Mouse (Mus musculus): ENCODE results near the gene Sgms1. TPM values are rescaled to one million over a fixed set of nuclear protein-coding genes. Genes with fewer than 3 reads are reported as not detected.

Sgms1 gene
- total RNA-seq, 2 experiments from 2014 or later: 55.6 to 56.4 TPM

DNA sequence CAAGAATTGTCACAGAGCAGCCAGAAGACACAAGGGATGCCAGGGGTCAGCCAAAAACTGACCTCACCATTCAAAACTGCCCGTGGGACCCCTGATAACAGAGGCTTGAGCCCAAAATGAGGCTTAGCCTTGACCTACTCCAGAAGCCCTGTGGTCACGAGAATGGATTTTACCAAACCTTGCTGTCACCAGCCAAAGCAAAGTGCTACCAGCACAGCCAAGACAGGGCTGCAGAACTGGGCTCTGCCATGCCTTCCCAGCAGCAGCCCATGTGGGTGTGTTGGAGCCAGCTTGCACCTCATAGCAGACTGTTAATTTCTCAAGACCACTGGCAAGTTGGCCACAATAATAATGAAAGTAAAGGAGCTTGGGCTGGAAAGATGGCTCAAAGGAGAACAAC, 168.5 kb downstream of the Sgms1 start:
- DNase-seq (ENCODE audit: low spot score): no peak

DNA sequence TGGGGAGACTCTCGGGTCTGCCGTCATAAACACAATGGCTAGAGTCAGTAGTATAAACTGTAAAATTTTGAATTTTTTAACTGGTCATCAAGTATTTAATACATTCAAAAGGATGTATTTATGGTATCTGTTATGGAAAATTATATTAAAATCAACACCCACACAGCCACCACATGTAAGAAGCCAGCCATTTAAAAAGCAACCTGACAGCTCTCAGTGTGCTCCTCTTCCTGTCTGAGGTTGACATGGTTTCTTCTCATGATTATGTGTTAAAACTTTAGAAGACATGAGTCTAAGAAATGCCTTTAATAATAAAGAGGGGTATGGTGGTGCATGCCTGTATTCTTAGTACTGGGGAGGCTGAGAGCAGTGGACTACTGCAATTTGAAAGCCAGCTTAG, 172.8 kb downstream of the Sgms1 start:
- DNase-seq (ENCODE audit: low spot score): no peak

DNA sequence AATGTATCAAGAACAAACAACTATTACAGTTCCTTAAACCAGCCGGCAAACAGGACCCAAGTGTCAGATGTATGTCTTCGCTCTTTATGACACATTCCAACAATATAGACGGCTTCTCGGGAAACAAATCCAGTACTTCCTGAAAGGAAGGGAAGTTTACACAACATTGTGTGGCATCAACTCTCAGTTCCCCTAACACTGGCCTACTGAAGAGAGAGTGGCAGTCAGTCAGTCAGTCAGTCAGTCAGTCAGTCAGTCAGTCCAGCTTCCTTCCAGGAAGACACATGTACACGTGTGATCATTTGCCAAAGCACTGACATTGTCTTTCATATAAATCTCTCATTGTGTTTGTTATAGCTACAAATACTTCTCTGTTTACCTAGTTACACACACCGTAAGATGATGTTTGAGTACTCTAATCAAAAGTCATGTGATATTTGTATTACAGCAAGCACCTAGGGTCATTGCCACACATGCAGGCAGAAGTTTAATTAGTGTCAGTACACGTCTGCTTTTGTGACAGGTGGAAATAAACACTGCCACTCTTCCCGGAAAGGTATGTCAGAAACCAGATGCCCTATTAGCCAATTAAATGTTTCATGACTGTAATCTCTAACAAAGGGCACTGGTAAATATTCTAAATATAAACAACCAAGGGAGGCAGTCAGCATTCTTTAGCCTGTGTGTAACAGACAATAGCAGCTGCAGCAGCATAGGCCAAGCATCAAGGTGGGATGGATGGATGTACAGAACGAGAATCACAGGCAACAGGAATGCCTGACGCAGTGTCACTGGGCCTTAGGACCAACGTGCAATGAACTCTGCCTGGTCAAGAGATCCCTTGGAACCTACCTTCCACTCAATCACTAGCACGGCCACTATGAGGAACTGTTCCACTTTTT, 174.4 kb downstream of the Sgms1 start:
- no peak for DNase-seq (ENCODE audit: low spot score)

DNA sequence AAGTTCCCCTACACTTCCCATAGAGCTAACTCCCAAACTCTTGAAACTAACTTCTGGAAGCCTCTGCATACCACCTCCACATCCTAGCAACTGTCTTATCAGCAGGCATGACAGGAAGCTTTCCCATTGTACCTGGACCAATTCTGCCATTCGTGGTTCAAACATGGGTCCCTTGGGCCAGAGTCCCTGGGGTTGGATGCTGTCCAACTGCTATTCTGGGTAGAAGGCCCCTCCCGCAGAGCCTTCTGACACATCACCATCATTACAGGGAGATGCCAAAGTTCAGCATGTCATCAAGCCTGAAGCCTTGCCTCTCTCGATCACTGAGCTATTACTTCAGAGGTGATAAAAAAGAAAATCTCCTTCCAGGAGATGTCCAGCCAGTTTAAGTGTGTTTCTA, 175.9 kb downstream of the Sgms1 start:
- no peak for DNase-seq (ENCODE audit: low spot score)

DNA sequence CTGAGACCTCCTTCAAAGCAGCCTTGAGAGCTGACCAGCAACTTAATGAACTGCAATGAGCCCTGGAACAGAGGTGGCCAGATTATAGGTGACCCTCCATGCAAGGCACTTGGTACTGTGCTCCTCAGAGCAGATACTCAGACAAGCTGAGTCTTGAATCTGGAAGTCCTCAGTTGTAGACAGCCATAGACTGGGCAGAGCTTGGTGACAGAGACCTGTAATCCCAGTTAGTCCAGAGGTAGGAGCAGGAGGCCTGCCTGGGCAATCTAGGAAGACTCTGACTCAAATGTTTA, 178.3 kb downstream of the Sgms1 start:
- DNase-seq (ENCODE audit: low spot score): no peak

DNA sequence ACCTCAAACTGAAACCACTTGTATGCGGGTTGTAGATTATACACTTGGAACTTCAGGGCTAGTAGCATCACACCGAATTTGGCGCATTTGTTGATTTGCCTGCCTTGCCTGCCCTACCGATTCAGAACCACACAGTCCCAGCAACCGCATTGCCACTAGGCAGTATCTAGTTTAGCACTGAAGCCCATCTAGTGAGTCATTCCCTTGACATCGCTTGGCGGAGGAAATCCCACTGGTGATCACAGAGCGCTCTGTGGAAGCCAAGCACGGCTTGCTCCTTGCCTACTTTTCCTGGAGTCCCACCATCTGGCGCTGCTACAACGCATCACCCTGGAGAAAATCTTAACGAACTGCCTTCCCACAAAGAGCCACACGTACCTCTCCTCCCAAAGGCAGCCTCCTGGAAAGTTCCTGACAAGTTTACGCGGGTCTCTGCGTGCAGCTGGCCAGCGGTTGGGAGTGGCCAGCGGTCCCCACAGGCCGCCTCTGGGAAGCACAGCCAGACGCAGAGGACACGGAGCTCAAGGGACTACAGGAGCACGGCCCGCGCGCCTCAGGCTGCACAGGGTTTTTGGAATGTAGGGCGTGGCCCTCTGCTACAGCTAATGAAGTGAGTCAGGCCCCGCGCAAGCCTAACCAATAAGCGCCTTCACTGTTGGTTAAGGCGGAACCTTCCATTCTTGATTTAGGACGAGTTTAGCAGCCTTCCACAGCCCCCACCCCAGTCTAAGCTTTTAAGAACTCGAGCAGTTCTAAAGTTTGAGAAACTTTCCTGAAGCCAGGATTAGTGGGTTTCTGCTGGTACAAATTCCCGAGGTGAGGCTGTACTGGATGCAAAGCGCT, 178.8 kb downstream of the Sgms1 start:
- DNase-seq (ENCODE audit: low spot score): peak; percentile 89

DNA sequence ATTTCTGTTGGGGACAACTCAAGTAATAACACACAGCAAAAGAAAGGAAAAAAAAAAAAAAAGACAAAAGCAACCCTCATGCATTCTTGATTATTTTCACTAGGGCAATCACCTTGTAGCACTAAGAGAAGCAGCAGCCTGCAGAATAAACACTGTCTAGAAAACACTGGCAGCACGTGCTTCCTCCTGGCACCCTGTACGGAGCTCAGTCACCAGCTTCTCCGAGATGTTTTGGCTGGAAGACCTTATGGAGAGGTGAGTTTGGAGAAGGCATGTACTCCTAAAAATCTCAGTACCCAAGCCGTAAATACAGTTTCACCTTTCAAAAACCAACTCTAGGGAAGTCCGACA, 179.4 kb downstream of the Sgms1 start:
- no peak for DNase-seq (ENCODE audit: low spot score)

DNA sequence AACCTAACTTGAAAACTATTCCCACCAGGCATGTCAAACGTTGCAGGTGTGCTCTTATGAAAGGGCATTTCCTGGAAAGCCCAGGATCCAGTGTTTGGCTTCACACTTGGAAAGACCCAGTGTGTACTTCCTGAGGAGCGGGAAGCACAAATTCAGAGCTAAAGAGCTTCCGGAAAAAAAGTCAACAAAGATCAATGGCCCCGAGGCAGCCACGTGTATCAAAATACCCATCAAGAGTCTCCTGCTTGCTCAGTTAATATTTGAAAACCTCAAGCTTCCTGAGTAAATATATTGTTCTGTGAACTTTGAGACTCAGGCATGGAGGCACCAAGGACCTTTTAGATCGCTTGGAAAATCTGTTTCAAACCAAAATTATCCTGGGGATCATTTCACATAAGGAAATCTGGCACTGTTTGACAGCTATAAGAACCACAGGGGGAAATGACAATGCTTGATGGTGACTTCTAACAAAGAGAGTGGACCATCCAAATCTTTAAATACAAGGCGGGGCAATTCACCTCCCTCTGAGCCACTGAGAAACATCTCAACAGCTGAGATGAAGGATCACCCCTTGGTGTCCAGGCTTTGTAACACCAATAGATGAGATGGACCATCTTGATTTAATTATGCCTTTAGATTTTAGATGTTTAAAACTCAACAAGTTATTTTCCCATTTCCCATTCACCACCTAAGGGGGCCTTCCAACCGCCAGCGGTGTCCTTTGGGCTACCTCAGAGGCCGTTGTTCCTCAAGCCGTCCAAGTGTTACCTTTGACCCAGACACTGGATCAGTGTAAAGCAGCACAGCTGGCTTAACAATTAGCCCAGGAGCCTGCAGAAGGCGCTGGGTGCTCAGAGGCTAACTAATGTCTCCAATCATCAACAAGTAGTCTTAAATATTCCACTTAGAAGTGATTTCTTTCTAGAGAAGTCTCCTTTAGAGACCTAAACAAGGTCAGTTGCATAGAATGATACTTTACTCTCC, 187.1 kb downstream of the Sgms1 start:
- DNase-seq (ENCODE audit: low spot score): no peak

DNA sequence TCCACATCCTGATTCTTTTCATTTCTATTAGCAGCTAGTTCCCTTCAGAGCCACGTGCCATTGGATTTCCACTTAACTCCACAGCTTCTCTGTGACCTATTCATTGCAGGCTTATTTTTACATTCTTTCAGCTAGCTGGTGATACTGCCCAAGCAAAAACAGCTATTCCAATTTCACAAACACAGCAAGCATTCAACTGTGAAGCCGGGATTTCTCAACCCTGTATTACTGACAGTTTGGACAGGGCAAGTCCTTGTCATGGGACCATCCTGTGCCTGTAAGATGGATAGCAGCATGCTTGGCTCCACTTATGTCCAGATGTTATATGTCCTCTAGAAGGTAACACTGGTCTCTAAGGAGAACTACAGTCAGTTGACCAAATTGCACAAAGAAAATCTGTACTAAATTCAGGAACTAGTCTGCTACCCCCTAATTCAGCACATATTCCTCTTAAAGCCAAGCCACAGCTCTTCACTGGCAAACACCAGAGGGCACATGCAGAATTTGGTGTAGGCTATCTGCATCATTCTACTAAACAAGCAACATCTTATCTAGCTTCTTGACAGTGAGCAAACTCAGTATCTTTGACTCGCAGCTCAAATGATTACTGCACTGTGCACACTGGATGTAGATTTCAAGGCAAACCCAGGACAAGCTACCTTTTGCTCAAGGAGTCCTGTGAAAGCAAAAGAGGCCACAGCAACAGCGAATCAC, 189.5 kb downstream of the Sgms1 start:
- DNase-seq (ENCODE audit: low spot score): no peak

DNA sequence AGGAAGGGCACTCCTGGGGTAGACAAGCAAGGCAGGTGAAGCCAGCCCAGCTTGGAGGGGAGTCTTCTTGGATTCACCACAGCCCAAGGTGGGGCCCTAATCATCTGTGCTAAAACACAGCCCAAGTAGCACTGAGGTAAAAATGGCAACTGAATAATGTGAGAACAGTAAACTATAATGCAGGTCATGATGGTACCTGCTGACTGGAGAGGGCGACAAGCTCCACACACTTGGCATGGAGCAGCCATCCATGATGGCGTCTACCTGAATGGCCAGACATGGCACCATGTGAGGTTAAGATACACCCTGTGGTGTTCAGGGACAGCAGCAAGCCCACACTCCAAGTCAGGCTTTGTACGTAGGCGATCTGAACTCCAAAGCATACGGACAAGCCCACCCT, 190.4 kb downstream of the Sgms1 start:
- DNase-seq (ENCODE audit: low spot score): no peak

DNA sequence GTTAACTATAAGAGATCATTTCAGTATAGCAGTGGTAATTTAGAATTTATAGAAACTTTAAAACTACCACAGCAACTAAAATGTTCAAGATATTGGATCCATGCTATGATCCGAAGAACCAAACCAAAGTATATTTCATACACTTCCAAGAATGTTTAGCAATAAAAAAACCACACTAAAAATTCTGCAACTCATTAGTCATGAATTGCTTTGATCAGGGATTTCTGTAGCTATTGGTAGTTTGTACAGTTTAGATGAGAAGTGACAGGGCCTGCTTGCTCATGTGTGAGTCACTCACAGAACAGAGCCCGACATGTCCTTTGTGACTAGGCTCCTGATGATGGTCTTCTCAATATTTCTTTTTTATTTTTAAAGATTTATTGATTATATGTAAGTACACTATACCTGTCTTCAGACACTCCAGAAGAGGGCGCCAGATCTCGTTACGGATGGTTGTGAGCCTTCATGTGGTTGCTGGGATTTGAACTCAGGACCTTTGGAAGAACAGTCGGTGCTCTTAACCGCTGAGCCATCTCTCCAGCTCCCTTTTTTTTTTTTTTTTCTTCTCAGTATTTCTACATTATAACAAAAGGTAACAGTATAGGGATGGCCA, 190.9 kb downstream of the Sgms1 start:
- DNase-seq (ENCODE audit: low spot score): no peak

DNA sequence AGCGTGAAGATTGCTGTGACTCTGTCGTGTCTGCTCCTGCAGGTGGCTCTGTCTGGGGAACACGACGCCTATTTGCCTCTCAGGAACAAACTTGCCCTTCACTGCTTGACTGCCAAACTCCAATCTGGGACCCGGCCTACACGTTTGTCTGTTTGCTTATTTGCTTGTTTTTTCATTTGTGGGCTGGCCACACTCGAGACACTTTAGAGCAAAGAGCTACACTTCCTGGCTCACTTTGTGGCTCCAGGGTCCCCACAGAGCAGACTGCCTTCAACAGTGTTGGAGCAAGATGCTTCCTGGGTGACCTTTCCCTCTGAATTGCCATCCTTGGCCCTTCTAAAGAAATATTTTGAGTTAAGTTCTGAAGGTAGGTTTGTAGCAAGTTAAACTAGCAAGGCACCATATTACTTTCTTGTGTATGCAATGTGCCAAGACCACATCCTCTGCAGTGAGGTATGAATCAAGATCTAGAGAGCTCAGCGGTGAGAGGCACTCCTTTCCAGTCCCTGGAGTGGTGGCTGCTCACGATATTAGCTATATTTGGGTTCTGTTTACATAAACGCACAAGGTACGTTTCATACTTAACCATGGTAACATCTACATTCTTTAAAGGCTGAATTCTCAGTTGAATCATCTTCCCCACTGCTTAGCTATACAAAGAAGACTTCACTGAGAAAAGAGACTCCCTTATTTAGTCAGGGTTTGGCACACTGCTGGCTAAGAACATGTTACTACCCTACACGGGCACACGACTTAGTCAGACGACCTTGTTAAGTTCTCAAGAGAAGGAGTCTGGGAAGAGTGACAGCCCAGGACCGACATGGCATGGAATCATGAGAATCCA, 192.3 kb downstream of the Sgms1 start:
- DNase-seq (ENCODE audit: low spot score): no peak

DNA sequence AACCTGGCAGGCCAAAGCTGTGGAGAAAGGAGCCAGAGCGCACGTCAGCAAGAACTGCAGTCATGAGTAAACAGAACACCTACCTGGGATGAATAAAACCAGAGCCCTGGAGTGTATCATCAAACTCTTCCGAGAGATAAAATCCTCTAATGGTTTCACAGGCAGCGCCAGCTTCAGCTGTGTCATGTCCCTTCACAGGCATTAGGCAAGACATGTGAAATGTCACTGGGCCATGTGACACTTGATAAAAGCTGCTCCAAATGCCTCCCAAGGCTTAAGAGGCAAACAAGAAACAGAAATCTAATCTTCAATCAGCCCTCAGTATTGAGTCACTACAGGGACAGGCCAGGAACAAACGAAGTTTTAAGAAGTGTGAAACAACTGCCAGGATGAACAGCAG, 193.3 kb downstream of the Sgms1 start:
- DNase-seq (ENCODE audit: low spot score): peak; percentile 76

DNA sequence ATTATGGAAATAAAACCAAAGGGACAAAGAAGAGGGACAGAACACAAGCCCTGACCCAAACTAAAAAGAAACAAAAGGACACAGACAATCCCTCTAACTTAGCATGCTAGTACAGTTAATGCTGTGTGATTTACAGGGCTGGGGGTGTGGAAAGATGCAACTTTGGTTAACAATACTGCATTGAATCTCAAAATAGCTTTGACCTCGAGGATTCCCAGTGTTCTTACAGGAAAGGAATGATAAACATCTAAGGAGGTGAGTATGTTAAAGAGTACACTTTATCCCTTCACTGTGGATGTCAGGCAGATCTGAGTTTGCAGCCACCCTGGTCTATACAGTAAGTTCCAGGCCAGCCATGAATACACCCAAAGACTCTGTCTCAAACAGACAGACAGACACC, 194.7 kb downstream of the Sgms1 start:
- DNase-seq (ENCODE audit: low spot score): no peak

DNA sequence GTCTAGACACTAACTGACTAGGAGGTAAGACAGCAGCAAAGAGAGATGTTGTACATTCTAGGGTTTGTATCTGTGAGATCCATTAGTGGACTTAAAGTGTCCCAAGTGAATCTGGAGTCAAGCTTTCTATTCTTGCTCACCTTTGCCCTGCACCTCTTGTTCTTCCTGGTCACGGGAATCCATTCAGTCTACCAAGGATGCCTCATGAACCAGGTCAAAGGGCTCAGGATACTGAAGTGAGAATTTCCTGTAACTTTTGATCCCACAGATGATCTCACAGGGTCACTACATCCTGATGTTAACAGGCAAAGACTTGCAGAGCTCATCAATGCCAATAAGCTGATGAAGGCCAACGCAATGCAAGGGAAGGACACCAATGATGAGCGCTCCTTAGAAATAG, 195.4 kb downstream of the Sgms1 start:
- no peak for DNase-seq (ENCODE audit: low spot score)

DNA sequence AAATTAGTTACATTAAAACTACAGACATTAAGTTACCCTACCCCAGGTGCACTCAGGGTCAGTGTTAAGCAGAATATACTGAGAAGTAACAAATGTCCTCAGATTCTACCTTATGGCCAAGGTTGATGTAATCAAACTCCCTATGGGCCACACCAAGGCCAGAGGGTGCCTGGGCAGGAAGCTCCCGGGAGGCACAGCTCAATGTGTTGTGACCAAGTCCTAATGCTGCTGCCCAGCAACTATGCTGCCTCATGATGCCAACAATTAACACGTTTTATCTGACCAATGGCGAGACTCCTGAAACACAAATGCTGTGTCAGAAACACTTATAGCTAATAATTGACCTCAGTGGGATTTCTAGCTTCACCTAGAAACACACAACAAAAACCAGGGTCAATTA, 197.9 kb downstream of the Sgms1 start:
- no peak for DNase-seq (ENCODE audit: low spot score)

DNA sequence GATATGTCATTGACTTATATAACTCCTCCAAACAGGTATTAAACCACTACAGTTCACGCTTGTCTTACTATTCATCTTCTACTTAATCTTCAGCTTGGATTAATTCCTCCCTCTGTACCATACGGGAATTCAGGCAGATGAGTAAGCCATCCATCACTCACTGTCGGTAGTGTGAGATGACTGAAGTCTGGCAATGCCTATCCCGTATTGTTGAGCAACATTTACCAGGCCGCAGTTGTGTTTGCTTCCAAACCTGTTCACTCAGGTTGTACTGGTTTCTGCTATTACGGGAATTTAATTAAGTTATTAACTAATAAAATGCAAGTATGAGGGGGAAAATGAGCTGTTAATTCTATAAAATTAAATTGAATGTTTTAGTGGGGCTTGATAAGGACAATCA, 199.6 kb downstream of the Sgms1 start:
- no peak for DNase-seq (ENCODE audit: low spot score)

DNA sequence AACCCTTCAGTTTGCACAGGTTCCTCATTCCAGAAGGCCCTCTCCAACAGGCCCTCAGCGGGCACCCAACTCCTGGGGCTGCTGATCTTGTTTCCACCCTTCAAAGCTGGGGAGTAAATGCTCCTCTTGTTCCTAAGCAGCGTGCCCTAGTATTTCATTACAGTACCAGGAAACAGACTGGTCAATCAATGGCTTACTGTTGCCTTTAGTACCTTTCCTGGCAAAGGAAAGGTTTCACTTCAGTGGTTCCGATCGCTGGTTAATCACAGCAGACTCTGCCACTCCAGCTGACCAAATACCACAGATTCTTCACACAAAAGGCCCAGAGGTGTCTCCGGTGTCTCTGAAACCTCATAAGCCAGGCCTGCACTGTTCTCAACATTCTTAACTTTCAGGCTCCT, 200.5 kb downstream of the Sgms1 start:
- no peak for DNase-seq (ENCODE audit: low spot score)

DNA sequence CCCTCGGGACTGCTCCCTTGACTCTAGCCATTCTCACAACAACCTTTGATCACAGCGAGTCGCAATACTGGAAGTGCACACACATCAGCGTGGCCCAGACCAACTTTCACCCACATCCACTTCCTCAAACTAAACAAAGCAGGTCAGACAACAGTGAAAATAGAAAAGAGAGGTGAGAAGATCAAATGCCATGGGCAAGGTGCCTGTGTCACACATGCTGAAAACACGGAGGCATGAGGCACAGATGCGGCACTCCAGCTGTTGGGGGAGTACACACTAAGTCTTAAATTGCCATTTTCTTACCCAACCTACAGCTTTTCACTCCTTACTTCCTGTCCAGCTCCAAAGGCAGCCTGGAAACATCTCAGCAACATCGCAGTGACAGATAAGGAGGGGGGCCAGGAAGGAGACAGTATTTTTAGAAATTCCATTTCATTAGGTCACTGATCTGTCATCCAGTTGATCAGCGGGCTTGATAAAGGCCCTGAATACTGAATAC, 202.9 kb downstream of the Sgms1 start:
- DNase-seq (ENCODE audit: low spot score): no peak

DNA sequence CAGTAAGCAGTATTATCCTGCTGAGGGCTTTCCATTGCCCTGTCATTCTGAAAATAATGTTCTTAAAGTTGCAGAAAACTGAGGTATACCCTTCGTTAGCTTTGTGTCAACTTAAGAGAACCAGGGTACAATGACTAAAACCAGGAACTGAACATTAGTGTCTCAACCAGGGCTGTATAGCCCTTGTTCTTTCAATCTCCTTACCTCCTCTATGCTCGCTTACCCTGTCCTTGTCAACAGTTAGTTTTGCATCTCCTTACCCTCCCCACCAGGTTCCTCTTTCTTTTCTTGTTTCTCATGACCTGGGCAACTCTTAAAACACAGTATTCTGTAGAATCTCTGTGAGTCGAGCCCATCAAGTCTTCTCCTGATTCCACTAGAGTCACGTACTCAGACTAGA, 206.5 kb downstream of the Sgms1 start:
- no peak for DNase-seq (ENCODE audit: low spot score)
